Mouse (Mus musculus) spleen, embryonic (tissue): ENCODE results near the gene Olfr1193.
"Not testable (repeated sequence)": the region's sequence is repeated elsewhere in the genome, so short reads cannot be mapped to it uniquely, and the experiment has no call there.

ENCODE experiments used
- CTCF ChIA-PET: fragments of 350-600 bp; sonication (Branson Sonifier 250); formaldehyde crosslinking; loops from one replicate; lab custom pipeline; 2022; lab: Charles Lee

Olfr1193 gene

GRCm38 (mm10) chr2:88675328-88675727 is at the start of gene Olfr1193:
Gene Olfr1193 (plus strand): TSS chr2:88675628.
- CTCF ChIA-PET, result not testable (repeated sequence)

GRCm38 (mm10) chr2:88640242-88640641 is 35.2 kb upstream of the Olfr1193 start, which contains the start of gene Olfr1191-ps1:
Gene Olfr1191-ps1 (plus strand): TSS chr2:88640542.
- CTCF ChIA-PET, result not testable (repeated sequence)

GRCm38 (mm10) chr2:88648209-88648608 is 27.2 kb upstream of the Olfr1193 start, which contains the start of gene Olfr1192-ps1:
Gene Olfr1192-ps1 (plus strand): TSS chr2:88648509.
- CTCF ChIA-PET, result no interaction called here

GRCm38 (mm10) chr2:88689087-88689486 is 13.7 kb downstream of the Olfr1193 start, which contains the start of gene Olfr1195:
Gene Olfr1195 (minus strand): TSS chr2:88689187.
- CTCF ChIA-PET, result no interaction called here

GRCm38 (mm10) chr2:88704497-88704896 is 29.1 kb downstream of the Olfr1193 start, which contains the start of gene Olfr1196:
Gene Olfr1196 (minus strand): TSS chr2:88704597.
- CTCF ChIA-PET, result no interaction called here
